Mouse (Mus musculus) thymus, postnatal 4 days (tissue): ENCODE results near the gene Fgfr2.
A peak's percentile ranks its signal among the peaks of the same experiment; 100 is the strongest.
"Not testable (repeated sequence)": the region's sequence is repeated elsewhere in the genome, so short reads cannot be mapped to it uniquely, and the experiment has no call there.

ENCODE experiments used
- DNase-seq: peaks from one replicate; pipeline ENCODE4 v3.0.0; 2021

Fgfr2 gene

GRCm38 (mm10) chr7:130668013-130668412, 2455.1 kb downstream of the Fgfr2 start:
- not testable (repeated sequence) for DNase-seq

- DNase-seq: no peak
Measured at GRCm38 (mm10) chr7:130665358-130665757, 2457.8 kb downstream of the Fgfr2 start.

- no peak for DNase-seq
Measured at GRCm38 (mm10) chr7:130664629-130665028, 2458.5 kb downstream of the Fgfr2 start.

GRCm38 (mm10) chr7:130664037-130664436, 2459.1 kb downstream of the Fgfr2 start:
- DNase-seq: no peak

GRCm38 (mm10) chr7:130662869-130663268, 2460.3 kb downstream of the Fgfr2 start:
- DNase-seq: no peak

GRCm38 (mm10) chr7:130662250-130662649, 2460.9 kb downstream of the Fgfr2 start:
- DNase-seq: no peak

GRCm38 (mm10) chr7:130659129-130659528, 2464.0 kb downstream of the Fgfr2 start:
- no peak for DNase-seq

GRCm38 (mm10) chr7:130657751-130658150, 2465.4 kb downstream of the Fgfr2 start:
- no peak for DNase-seq

- DNase-seq: no peak
Measured at GRCm38 (mm10) chr7:130656965-130657364, 2466.2 kb downstream of the Fgfr2 start.

- no peak for DNase-seq
Measured at GRCm38 (mm10) chr7:130654562-130654961, 2468.6 kb downstream of the Fgfr2 start.

GRCm38 (mm10) chr7:130653036-130653555, 2470.1 kb downstream of the Fgfr2 start:
- no peak for DNase-seq

- DNase-seq: no peak
Measured at GRCm38 (mm10) chr7:130650621-130651020, 2472.5 kb downstream of the Fgfr2 start.

GRCm38 (mm10) chr7:130649257-130649656, 2473.9 kb downstream of the Fgfr2 start:
- DNase-seq: no peak

- DNase-seq: no peak
Measured at GRCm38 (mm10) chr7:130648061-130648460, 2475.1 kb downstream of the Fgfr2 start.

- peak; percentile 71 for DNase-seq
Measured at GRCm38 (mm10) chr7:130646762-130647139, 2476.4 kb downstream of the Fgfr2 start.

GRCm38 (mm10) chr7:130645994-130646761, 2477.0 kb downstream of the Fgfr2 start:
- DNase-seq: peak; percentile 70

- peak; percentile 49 for DNase-seq
Measured at GRCm38 (mm10) chr7:130645332-130645993, 2477.7 kb downstream of the Fgfr2 start.

GRCm38 (mm10) chr7:130640681-130641080, 2482.5 kb downstream of the Fgfr2 start:
- no peak for DNase-seq

- DNase-seq: no peak
Measured at GRCm38 (mm10) chr7:130637811-130638210, 2485.3 kb downstream of the Fgfr2 start.

GRCm38 (mm10) chr7:130636902-130637301, 2486.2 kb downstream of the Fgfr2 start:
- no peak for DNase-seq

GRCm38 (mm10) chr7:130636274-130636673, 2486.9 kb downstream of the Fgfr2 start:
- DNase-seq: no peak

GRCm38 (mm10) chr7:130635212-130635611, 2487.9 kb downstream of the Fgfr2 start:
- no peak for DNase-seq

- no peak for DNase-seq
Measured at GRCm38 (mm10) chr7:130634259-130634871, 2488.8 kb downstream of the Fgfr2 start.

GRCm38 (mm10) chr7:130632379-130632732, 2490.8 kb downstream of the Fgfr2 start:
- no peak for DNase-seq
